Comparison of ENCODE assay signal across 15 mouse cellular contexts in the genomic region with DNA sequence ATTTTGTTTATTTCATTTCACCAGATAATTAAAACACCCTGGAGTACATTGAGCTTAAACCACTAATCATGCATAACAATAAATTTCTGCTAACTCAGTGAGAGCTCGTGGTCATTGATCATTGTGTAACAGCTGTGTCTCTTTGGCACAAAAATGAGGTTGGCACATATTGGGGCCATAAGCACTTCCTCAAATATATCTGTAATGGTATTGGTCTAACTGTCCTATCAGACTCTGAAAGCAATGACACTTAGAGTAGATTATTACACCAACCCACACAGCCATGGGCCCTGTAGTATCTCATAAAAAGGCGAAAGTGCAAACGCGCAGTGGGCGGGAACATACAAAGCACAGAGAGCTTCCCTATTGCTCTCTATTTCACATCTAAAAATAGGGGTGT.
"Had no signal": no experiment of that assay in that cellular context is flagged by ENCODE, and none has a peak within 500 bp of the region (broad histone marks: within the 10 kb centered on the region; RNA-seq: fewer than 3 reads in every experiment).

No protein-coding gene starts in this region.

- H3K9ac ChIP-seq: neural tube, embryonic 13.5 days; neural tube, embryonic 15.5 days; stomach, embryonic 15.5 days had no signal

- H3K9me3 ChIP-seq: neural tube, embryonic 13.5 days; neural tube, embryonic 15.5 days; stomach, embryonic 15.5 days had no signal

- H3K27me3 ChIP-seq: neural tube, embryonic 13.5 days; neural tube, embryonic 15.5 days; stomach, embryonic 15.5 days had no signal

- DNase-seq: retina, postnatal 1 day; right cerebral cortex, adult 18-20 months; right cerebral cortex, postnatal 14 days; right cerebral cortex, postnatal 25 days; right cerebral cortex, postnatal 4 days; spleen, adult 18-20 months; thymus, adult 18-20 months; thymus, adult 2 months; thymus, postnatal 25 days; thymus, postnatal 36 days; thymus, postnatal 4 days had no signal

- H3K4me1 ChIP-seq: neural tube, embryonic 13.5 days; neural tube, embryonic 15.5 days; stomach, embryonic 15.5 days had no signal

- H3K27ac ChIP-seq: neural tube, embryonic 13.5 days; neural tube, embryonic 15.5 days; stomach, embryonic 15.5 days; stomach, postnatal 0 days had no signal

- H3K4me3 ChIP-seq: neural tube, embryonic 13.5 days; neural tube, embryonic 15.5 days; stomach, embryonic 15.5 days had no signal

- H3K4me2 ChIP-seq: neural tube, embryonic 13.5 days; neural tube, embryonic 15.5 days; stomach, embryonic 15.5 days had no signal

- H3K36me3 ChIP-seq: stomach, embryonic 15.5 days had no signal
